Mouse (Mus musculus) layer of hippocampus, adult 8-10 months (tissue): ENCODE results near the gene Tarm1. TPM values are rescaled to one million over a fixed set of nuclear protein-coding genes. Genes with fewer than 3 reads are reported as not detected.

Experiments used
- DNase-seq, 2 experiments: peaks; one replicate each; pipeline ENCODE4 v3.0.0; 2022; ENCODE audit warnings: low spot score in 2 of 2
- total RNA-seq, 4 experiments: library from RNA; stranded (reverse); gene quantifications; 2 replicates each; pipeline ENCODE4 v1.2.4; 2022

Tarm1 gene
- total RNA-seq, 4 experiments from 2014 or later = 0.41 to 0.70 TPM; not detected in 2

DNA sequence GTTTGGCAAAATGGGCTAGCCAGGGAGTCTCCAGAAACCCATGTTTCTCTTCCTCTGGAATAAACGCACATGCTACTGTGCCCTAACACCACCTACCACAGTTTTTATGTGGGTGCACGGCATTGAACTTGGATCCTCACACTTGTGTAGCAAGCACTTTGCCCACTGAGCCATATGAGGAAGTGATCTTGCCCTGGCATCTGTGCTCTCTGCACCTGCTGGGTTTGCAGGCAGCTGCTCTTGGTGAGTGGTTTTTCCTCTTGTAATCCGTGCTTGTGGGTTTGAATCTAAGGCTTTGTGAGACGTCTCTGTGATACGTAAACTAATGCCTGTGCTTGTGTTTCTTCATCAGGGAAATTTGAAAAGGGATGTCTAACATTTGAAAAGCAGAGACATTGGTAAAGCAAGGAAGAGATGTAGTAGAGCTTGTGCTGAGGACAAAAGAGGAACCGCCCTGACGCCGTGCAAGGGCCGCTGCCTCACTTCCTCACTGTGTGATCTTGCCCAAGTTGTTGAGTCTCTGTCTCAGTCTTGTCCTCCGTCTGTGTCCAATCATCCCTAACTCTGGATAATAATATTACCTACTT, 59.9 kb downstream of the Tarm1 start:
- DNase-seq = no peak

DNA sequence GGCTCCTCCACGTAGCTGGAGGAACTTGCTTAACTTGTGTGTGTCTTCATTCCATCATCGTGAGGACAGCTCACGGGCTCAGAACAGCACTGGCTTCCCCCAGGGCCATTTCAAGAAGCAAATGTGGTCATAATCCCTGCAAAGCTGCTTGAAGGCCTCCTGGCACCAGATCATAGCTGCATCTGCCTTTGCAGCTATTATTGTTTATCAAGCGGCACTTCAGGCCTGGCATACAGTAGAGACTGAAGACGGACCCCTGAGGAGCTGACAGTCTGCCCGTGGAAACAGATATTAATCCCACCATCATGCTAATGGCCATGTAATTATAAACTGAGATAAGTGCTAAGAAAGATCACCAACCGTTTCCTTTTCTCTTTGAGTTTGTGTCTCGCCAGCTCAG, 61.9 kb downstream of the Tarm1 start:
- no peak for DNase-seq

DNA sequence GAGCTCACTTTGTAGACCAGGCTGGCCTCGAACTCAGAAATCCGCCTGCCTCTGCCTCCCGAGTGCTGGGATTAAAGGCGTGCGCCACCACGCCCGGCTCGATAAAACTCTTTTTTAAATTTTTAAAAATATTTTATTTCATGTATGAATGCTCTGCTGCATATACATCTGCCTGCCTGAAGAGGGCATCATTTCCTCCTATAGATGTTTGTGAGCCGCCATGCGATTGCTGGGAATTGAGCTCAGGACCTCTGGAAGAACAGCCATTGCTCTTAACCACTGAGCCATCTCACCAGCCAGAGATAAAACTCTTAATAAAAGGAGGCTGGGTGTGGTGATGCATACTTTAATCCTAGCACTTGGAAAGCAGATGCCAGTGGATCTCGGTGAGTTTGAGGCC, 62.4 kb downstream of the Tarm1 start:
- no peak for DNase-seq

DNA sequence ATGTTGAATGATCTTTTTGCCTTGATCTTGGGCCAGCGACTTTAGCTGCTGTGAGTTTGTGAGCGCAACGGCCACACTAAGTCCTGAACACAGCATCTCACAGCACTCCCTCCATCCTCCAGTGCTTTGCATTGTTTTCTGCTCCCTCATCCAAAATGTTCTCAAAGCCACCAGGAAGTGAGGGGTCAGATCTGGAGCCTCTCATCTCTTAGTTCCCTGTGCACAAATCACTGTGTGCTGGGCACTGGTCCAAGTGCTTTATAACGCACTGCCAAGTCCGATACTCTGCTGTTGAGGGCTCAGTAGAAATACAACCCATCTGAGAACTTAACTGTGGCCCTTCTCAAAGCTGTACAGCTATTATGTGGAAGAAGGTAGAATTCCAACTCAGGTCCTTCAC, 64.5 kb downstream of the Tarm1 start:
- DNase-seq = no peak

Other genes starting within 250 kb of the Tarm1 start
- gene Myadm, start 213.5 kb downstream of the Tarm1 start, total RNA-seq = 10 to 100 TPM; 57.2 to 68.4 (median 58.8) TPM
- gene Prkcg, start 213.4 kb downstream of the Tarm1 start, total RNA-seq = 100 to 1,000 TPM; 458 to 553 (median 501) TPM
- gene Cacng7, start 169.7 kb downstream of the Tarm1 start, total RNA-seq = 100 to 1,000 TPM; 131 to 139 (median 137) TPM
- 100 to 1,000 TPM; 331 to 354 (median 340) TPM for gene Cacng8, start 111.9 kb downstream of the Tarm1 start, total RNA-seq
- gene Cacng6, start 78.4 kb downstream of the Tarm1 start, total RNA-seq = 1 to 10 TPM; 1.2 to 2.5 (median 1.5) TPM
- gene Oscar, start 113.5 kb upstream of the Tarm1 start, total RNA-seq = 1 to 10 TPM in 2 of 4 experiments, under 1 TPM in 2; 0.66 to 1.5 (median 1.1) TPM
- 100 to 1,000 TPM; 526 to 633 (median 592) TPM for gene Ndufa3, start 114.7 kb upstream of the Tarm1 start, total RNA-seq
- gene Tfpt, start 127.3 kb upstream of the Tarm1 start, total RNA-seq = 10 to 100 TPM; 36.3 to 53.8 (median 39.7) TPM
- gene Prpf31, start 127.4 kb upstream of the Tarm1 start, total RNA-seq = 10 to 100 TPM; 50.3 to 53.0 (median 51.0) TPM
- gene Cnot3, start 142.6 kb upstream of the Tarm1 start, total RNA-seq = 10 to 100 TPM; 49.6 to 68.5 (median 58.8) TPM
- 1 to 10 TPM; 4.4 to 6.8 (median 5.5) TPM for gene Leng1, start 163.2 kb upstream of the Tarm1 start, total RNA-seq
- gene Tmc4, start 174.9 kb upstream of the Tarm1 start, total RNA-seq = 10 to 100 TPM in 2 of 4 experiments, 1 to 10 TPM in 2; 6.2 to 12.1 (median 8.8) TPM
- gene Tsen34, start 190.2 kb upstream of the Tarm1 start, total RNA-seq = 10 to 100 TPM; 81.0 to 88.0 (median 82.8) TPM
- gene Mboat7, start 190.9 kb upstream of the Tarm1 start, total RNA-seq = 100 to 1,000 TPM; 171 to 178 (median 173) TPM
- 100 to 1,000 TPM; 307 to 490 (median 402) TPM for gene Rps9, start 201.4 kb upstream of the Tarm1 start, total RNA-seq
- gene Pirb, start 217.8 kb upstream of the Tarm1 start, total RNA-seq = under 1 TPM in 3 of 4 experiments, not detected in 1; 0.14 to 0.54 (median 0.52) TPM